Mouse (Mus musculus): ENCODE results near the gene Grik3. TPM values are rescaled to one million over a fixed set of nuclear protein-coding genes. Genes with fewer than 3 reads are reported as not detected.
A peak's percentile ranks its signal among the peaks of the same experiment; 100 is the strongest.
"Not testable (repeated sequence)": the region's sequence is repeated elsewhere in the genome, so short reads cannot be mapped to it uniquely, and the experiment has no call there.

Gene Grik3
- total and polyA plus RNA-seq, 3 experiments: not detected

- in situ Hi-C loops (cut with MboI; ENCODE audit: low pct_ligation_motif_present, low pct_unique_long_range_greater_than_20kb, low sequenced_read_pairs) (no loop called here), dilution Hi-C loops (cut with MboI; ENCODE audit: extremely low pct_ligation_motif_present, extremely low pct_unique_long_range_greater_than_20kb, low sequenced_read_pairs) (no loop called here)
- Histone ChIP-seq H3K4me2 (ENCODE audit: insufficient read depth, low read depth, poor library complexity, severe bottlenecking) (no peak overlapping the region), H3K27me3 (replicated peaks) (peaks cover 69% of the 10 kb centered on the region), H3K4me1 (ENCODE audit: control insufficient read depth in 1 of 2, insufficient read depth in 2 of 2) (no peaks in the 10 kb centered on the region), H3K9ac (ENCODE audit: insufficient read depth, low read depth) (no peak overlapping the region), H3K27ac (ENCODE audit: insufficient read depth, low read depth) (no peak overlapping the region), H3K79me2 (replicated peaks; ENCODE audit: control insufficient read depth, extremely low read depth, insufficient read depth, poor library complexity, severe bottlenecking) (no peaks in the 10 kb centered on the region), H3K9me3 (replicated peaks; ENCODE audit: low read length) (peaks cover 3% of the 10 kb centered on the region), H3K4me3 (replicated peaks in 1 of 3; ENCODE audit: low read depth in 2 of 3, low read length in 2 of 3, poor library complexity in 1 of 3) (no peak overlapping the region), H3K36me3 (replicated peaks in 1 of 2; ENCODE audit: control insufficient read depth in 1 of 2, insufficient read depth in 1 of 2, low read length in 1 of 2) (no peaks in the 10 kb centered on the region)
- TF ChIP-seq BHLHE40 (IDR thresholded peaks at IDR 0.05; ENCODE audit: low read depth, low read length) (peak; percentile 49), JUN (IDR thresholded peaks at IDR 0.05; ENCODE audit: insufficient read depth, low read depth, low read length) (no peak)
- DNase-seq (ENCODE audit: extremely low read depth): no peak
These were observed 117.0 kb downstream of the Grik3 start for GRCm38 (mm10) chr4:125607397-125608042.

GRCm38 (mm10) chr4:125608896-125609295 is 118.4 kb downstream of the Grik3 start:
- H3K9ac ChIP-seq (ENCODE audit: insufficient read depth, low read depth); H3K4me1 ChIP-seq (ENCODE audit: control insufficient read depth in 1 of 2, insufficient read depth in 2 of 2); H3K4me3 ChIP-seq (replicated peaks in 1 of 3; ENCODE audit: low read depth in 2 of 3, low read length in 2 of 3, poor library complexity in 1 of 3); dilution Hi-C loops (cut with MboI; ENCODE audit: extremely low pct_ligation_motif_present, extremely low pct_unique_long_range_greater_than_20kb, low sequenced_read_pairs); DNase-seq (ENCODE audit: extremely low read depth); in situ Hi-C loops (cut with MboI; ENCODE audit: low pct_ligation_motif_present, low pct_unique_long_range_greater_than_20kb, low sequenced_read_pairs); H3K4me2 ChIP-seq (ENCODE audit: insufficient read depth, low read depth, poor library complexity, severe bottlenecking); H3K27ac ChIP-seq (ENCODE audit: insufficient read depth, low read depth); H3K36me3 ChIP-seq (replicated peaks in 1 of 2; ENCODE audit: control insufficient read depth in 1 of 2, insufficient read depth in 1 of 2, low read length in 1 of 2); H3K79me2 ChIP-seq (replicated peaks; ENCODE audit: control insufficient read depth, extremely low read depth, insufficient read depth, poor library complexity, severe bottlenecking); H3K9me3 ChIP-seq (replicated peaks; ENCODE audit: low read length): not testable (repeated sequence)
- H3K27me3 ChIP-seq (replicated peaks): peaks cover 69% of the 10 kb centered on the region

- H3K4me2 ChIP-seq (ENCODE audit: insufficient read depth, low read depth, poor library complexity, severe bottlenecking): no peak overlapping the region
- peaks cover 3% of the 10 kb centered on the region for H3K9me3 ChIP-seq (replicated peaks; ENCODE audit: low read length)
- no peak overlapping the region for H3K4me3 ChIP-seq (replicated peaks in 1 of 3; ENCODE audit: low read depth in 2 of 3, low read length in 2 of 3, poor library complexity in 1 of 3)
- DNase-seq (ENCODE audit: extremely low read depth): no peak
- no peaks in the 10 kb centered on the region for H3K4me1 ChIP-seq (ENCODE audit: control insufficient read depth in 1 of 2, insufficient read depth in 2 of 2)
- H3K79me2 ChIP-seq (replicated peaks; ENCODE audit: control insufficient read depth, extremely low read depth, insufficient read depth, poor library complexity, severe bottlenecking): no peaks in the 10 kb centered on the region
- H3K27ac ChIP-seq (ENCODE audit: insufficient read depth, low read depth): no peak overlapping the region
- dilution Hi-C loops (cut with MboI; ENCODE audit: extremely low pct_ligation_motif_present, extremely low pct_unique_long_range_greater_than_20kb, low sequenced_read_pairs): no loop called here
- no peaks in the 10 kb centered on the region for H3K36me3 ChIP-seq (replicated peaks in 1 of 2; ENCODE audit: control insufficient read depth in 1 of 2, insufficient read depth in 1 of 2, low read length in 1 of 2)
- H3K9ac ChIP-seq (ENCODE audit: insufficient read depth, low read depth): no peak overlapping the region
- TF ChIP-seq HCFC1 (IDR thresholded peaks at IDR 0.05; ENCODE audit: low read depth, low read length): no peak
- no peak for TF ChIP-seq MAFK (IDR thresholded peaks at IDR 0.05; ENCODE audit: insufficient replicate concordance, low read length)
- no peak for TF ChIP-seq SMC3 (IDR thresholded peaks at IDR 0.05; ENCODE audit: low read depth, low read length)
- no peak for TF ChIP-seq BHLHE40 (IDR thresholded peaks at IDR 0.05; ENCODE audit: low read depth, low read length)
- TF ChIP-seq CHD1 (IDR thresholded peaks at IDR 0.05; ENCODE audit: low read depth, low read length): no peak
- TF ChIP-seq ZKSCAN1 (IDR thresholded peaks at IDR 0.05; ENCODE audit: borderline replicate concordance, low read depth, low read length): no peak
- no peak for TF ChIP-seq POLR2AphosphoS2 (IDR thresholded peaks at IDR 0.05; ENCODE audit: low read depth, low read length)
- in situ Hi-C loops (cut with MboI; ENCODE audit: low pct_ligation_motif_present, low pct_unique_long_range_greater_than_20kb, low sequenced_read_pairs): no loop called here
- peaks cover 71% of the 10 kb centered on the region for H3K27me3 ChIP-seq (replicated peaks)
These were observed 119.1 kb downstream of the Grik3 start for GRCm38 (mm10) chr4:125609320-125610306.

All from CH12.LX (cell line).